Mouse (Mus musculus) macrophage (primary cell): Measurements from ENCODE around the gene Gabrg2. TPM values are rescaled to one million over a fixed set of nuclear protein-coding genes. Genes with fewer than 3 reads are reported as not detected.

Source experiments
- H3K27ac ChIP-seq: fragments of 350-480 bp; formaldehyde crosslinking; 2 replicates; pipeline ENCODE4 v1.9.0; 2021
- H3K36me3 ChIP-seq: fragments of 350-480 bp; formaldehyde crosslinking; 2 replicates; pipeline ENCODE4 v1.9.0; 2021; ENCODE audit errors: inconsistent target
- H3K4me3 ChIP-seq: fragments of 350-480 bp; formaldehyde crosslinking; 2 replicates; pipeline ENCODE4 v1.9.0; 2021; ENCODE audit errors: inconsistent target
- H3K79me2 ChIP-seq: fragments of 350-480 bp; formaldehyde crosslinking; 2 replicates; pipeline ENCODE4 v1.9.0; 2021; ENCODE audit errors: inconsistent target
- WGBS: methylation state at CpG from one replicate; pipeline ENCODE4 v1.1.7; 2026; ENCODE audit warnings: inconsistent platforms; ENCODE audit not compliant: missing documents; 5-methylcytosine and 5-hydroxymethylcytosine counted together
- polyA plus RNA-seq: library from polyadenylated mRNA; stranded (reverse); fragments of 250-400 nt; gene quantifications from 3 replicates; pipeline ENCODE4 v1.2.4, GENCODE M21; 2018; ENCODE audit warnings: inconsistent platforms
- total RNA-seq, 78 experiments: library from RNA; depleted of rRNA; stranded (reverse); fragments of 250-400 nt; gene quantifications; 1 replicate in 9 of 78; 2 replicates in 24 of 78; 3 replicates in 43 of 78; 4 replicates in 2 of 78; pipeline ENCODE4 v1.2.4; 2018; ENCODE audit warnings: inconsistent platforms in 56 of 78

Gabrg2 gene
- total RNA-seq (2018; cell fraction: chromatin; rRNA removed) = not detected
- total RNA-seq (2018; cell fraction: cytosol; rRNA removed) = not detected
- total RNA-seq (2018; cell fraction: nucleus; rRNA removed) = not detected
- not detected in 3 replicates for polyA plus RNA-seq

GRCm38 (mm10) chr11:42000190-42001098 lies at the start of gene Gabrg2:
TSS of gene Gabrg2 (minus strand) at chr11:42000857.
- Histone ChIP-seq H3K79me2 (no peaks in the 10 kb centered on the region), H3K4me3 (no peak within 1 kb of the TSS), H3K27ac (no peak within 1 kb of the TSS), H3K36me3 (no peaks in the 10 kb centered on the region)
- WGBS = 11% methylated on average over 20 of the region's 20 CpGs

- H3K36me3 ChIP-seq = no peaks in the 10 kb centered on the region
- no peak overlapping the region for H3K4me3 ChIP-seq
Observed at GRCm38 (mm10) chr11:42048201-42048600, 47.5 kb upstream of the Gabrg2 start.

GRCm38 (mm10) chr11:41999468-41999881 lies 1.2 kb downstream of the Gabrg2 start:
- WGBS = 6% methylated on average over 7 of the region's 7 CpGs
- Histone ChIP-seq H3K79me2 (no peaks in the 10 kb centered on the region), H3K27ac (no peak overlapping the region), H3K4me3 (no peak overlapping the region), H3K36me3 (no peaks in the 10 kb centered on the region)

More at GRCm38 (mm10) chr11:42048201-42048600, 47.5 kb upstream of the Gabrg2 start:
- no peak overlapping the region for H3K27ac ChIP-seq
- H3K79me2 ChIP-seq = no peaks in the 10 kb centered on the region

- no peak overlapping the region for H3K27ac ChIP-seq
- H3K36me3 ChIP-seq = no peaks in the 10 kb centered on the region
- H3K79me2 ChIP-seq = no peaks in the 10 kb centered on the region
- H3K4me3 ChIP-seq = no peak overlapping the region
- 76% methylated on average over 6 of the region's 6 CpGs for WGBS
Observed at GRCm38 (mm10) chr11:41980152-41980551, 20.5 kb downstream of the Gabrg2 start.

- Histone ChIP-seq H3K27ac (no peak overlapping the region), H3K36me3 (no peaks in the 10 kb centered on the region), H3K4me3 (no peak overlapping the region), H3K79me2 (no peaks in the 10 kb centered on the region)
Observed at GRCm38 (mm10) chr11:41968595-41968994, 32.1 kb downstream of the Gabrg2 start.

GRCm38 (mm10) chr11:41962706-41963105 lies 38.0 kb downstream of the Gabrg2 start:
- WGBS = 88% methylated on average over 8 of the region's 8 CpGs
- Histone ChIP-seq H3K79me2 (no peaks in the 10 kb centered on the region), H3K36me3 (no peaks in the 10 kb centered on the region), H3K27ac (no peak overlapping the region), H3K4me3 (no peak overlapping the region)

GRCm38 (mm10) chr11:41953550-41953949 lies 47.1 kb downstream of the Gabrg2 start:
- no peak overlapping the region for H3K27ac ChIP-seq
- H3K4me3 ChIP-seq = no peak overlapping the region
- H3K36me3 ChIP-seq = no peaks in the 10 kb centered on the region
- no peaks in the 10 kb centered on the region for H3K79me2 ChIP-seq
- 86% methylated on average over 2 of the region's 2 CpGs for WGBS

GRCm38 (mm10) chr11:41951898-41952297 lies 48.8 kb downstream of the Gabrg2 start:
- H3K79me2 ChIP-seq = no peaks in the 10 kb centered on the region
- no peaks in the 10 kb centered on the region for H3K36me3 ChIP-seq
- H3K27ac ChIP-seq = no peak overlapping the region
- H3K4me3 ChIP-seq = no peak overlapping the region
- WGBS = 59% methylated on average over 3 of the region's 3 CpGs

- WGBS = 90% methylated on average over 5 of the region's 5 CpGs
- Histone ChIP-seq H3K4me3 (no peak overlapping the region), H3K27ac (no peak overlapping the region), H3K79me2 (no peaks in the 10 kb centered on the region), H3K36me3 (no peaks in the 10 kb centered on the region)
Observed at GRCm38 (mm10) chr11:41945471-41945870, 55.2 kb downstream of the Gabrg2 start.

- Histone ChIP-seq H3K79me2 (no peaks in the 10 kb centered on the region), H3K4me3 (no peak overlapping the region), H3K27ac (no peak overlapping the region), H3K36me3 (no peaks in the 10 kb centered on the region)
- WGBS = 68% methylated on average over 2 of the region's 2 CpGs
Observed at GRCm38 (mm10) chr11:41937979-41938378, 62.7 kb downstream of the Gabrg2 start.

- H3K79me2 ChIP-seq = no peaks in the 10 kb centered on the region
- H3K4me3 ChIP-seq = no peak overlapping the region
- H3K27ac ChIP-seq = no peak overlapping the region
- no peaks in the 10 kb centered on the region for H3K36me3 ChIP-seq
Observed at GRCm38 (mm10) chr11:41918864-41919263, 81.8 kb downstream of the Gabrg2 start.

- Histone ChIP-seq H3K79me2 (no peaks in the 10 kb centered on the region), H3K4me3 (no peak overlapping the region), H3K36me3 (no peaks in the 10 kb centered on the region), H3K27ac (no peak overlapping the region)
- whole genome bisulfite sequencing = 76% methylated on average over 6 of the region's 6 CpGs
Observed at GRCm38 (mm10) chr11:41914066-41914465, 86.6 kb downstream of the Gabrg2 start.

- Histone ChIP-seq H3K79me2 (no peaks in the 10 kb centered on the region), H3K27ac (no peak overlapping the region), H3K36me3 (no peaks in the 10 kb centered on the region), H3K4me3 (no peak overlapping the region)
- WGBS = 89% methylated on average over 2 of the region's 2 CpGs
Observed at GRCm38 (mm10) chr11:41903661-41904060, 97.0 kb downstream of the Gabrg2 start.
